Mouse (Mus musculus): ENCODE measurements around the gene Ccdc134. TPM values are rescaled to one million over a fixed set of nuclear protein-coding genes. Genes with fewer than 3 reads are reported as not detected.
A peak's percentile ranks its signal among the peaks of the same experiment; 100 is the strongest.

Ccdc134 gene
- total RNA-seq, 1 experiment: 28.8 TPM

DNA sequence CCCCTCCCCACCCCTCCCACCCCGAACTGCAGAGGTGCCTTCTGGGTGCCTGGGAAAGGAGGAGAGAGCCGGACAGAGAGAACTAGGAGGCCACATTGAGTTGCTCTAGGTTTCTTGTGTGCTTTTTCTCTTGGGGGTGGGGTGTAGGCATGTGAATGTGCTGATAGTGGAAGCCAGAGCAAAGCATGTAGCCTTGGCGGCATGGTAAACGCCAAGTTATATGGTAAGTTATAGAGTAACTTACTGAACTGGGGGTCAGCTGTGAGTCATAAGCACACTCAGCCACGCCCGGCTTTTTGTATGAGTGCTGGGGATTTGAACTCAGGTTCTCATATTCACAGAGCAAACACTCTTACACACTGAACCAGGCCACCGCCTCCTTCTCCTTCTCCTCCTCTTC, 36.8 kb downstream of the Ccdc134 start:
- Histone ChIP-seq H3K4me1 (ENCODE audit: control insufficient read depth in 2 of 2, insufficient read depth in 2 of 2, low read length in 2 of 2, poor library complexity in 1 of 2) (peaks cover 17 to 35% of the 10 kb centered on the region in 2 experiments), H3K27ac (ENCODE audit: insufficient read depth, low read depth, low read length, poor library complexity, severe bottlenecking) (no peak overlapping the region; the same call in 1 of the 2 replicates), H3K4me3 (ENCODE audit: insufficient read depth in 1 of 2, low read depth in 1 of 2, low read length in 2 of 2, poor library complexity in 1 of 2, severe bottlenecking in 1 of 2) (peak overlapping the region in 1 of 2 experiments; percentile 15; a peak in 1 of 4 replicates), H3K36me3 (ENCODE audit: control insufficient read depth, insufficient read depth, low read length, poor library complexity, severe bottlenecking) (peaks cover 7% of the 10 kb centered on the region; the same call in 1 of the 2 replicates), H3K9me3 (ENCODE audit: control insufficient read depth, insufficient read depth, low read depth, low read length) (no peaks in the 10 kb centered on the region), H3K9ac (ENCODE audit: insufficient read depth, low read depth, low read length, poor library complexity, severe bottlenecking) (peak overlapping the region; percentile 2; the same call in 1 of the 2 replicates)
- in situ Hi-C loops (cut with MboI; ENCODE audit: low sequenced_read_pairs in 2 of 2, unreplicated experiment in 2 of 2): no loop called here
- no peak for DNase-seq (ENCODE audit: low read depth, low spot score)
- TF ChIP-seq ZNF384 (IDR thresholded peaks at IDR 0.05; ENCODE audit: low read depth, low read length): no peak
- no peak for TF ChIP-seq CHD2 (IDR thresholded peaks at IDR 0.05; ENCODE audit: low read depth, low read length)
- no peak for TF ChIP-seq MAFK (IDR thresholded peaks at IDR 0.05; ENCODE audit: insufficient read depth, low read depth, low read length)
- no peak for TF ChIP-seq HCFC1 (IDR thresholded peaks at IDR 0.05; ENCODE audit: borderline replicate concordance, insufficient read depth, low read length)
- TF ChIP-seq ZC3H11A (IDR thresholded peaks at IDR 0.05; ENCODE audit: borderline replicate concordance, low read depth, low read length): no peak

DNA sequence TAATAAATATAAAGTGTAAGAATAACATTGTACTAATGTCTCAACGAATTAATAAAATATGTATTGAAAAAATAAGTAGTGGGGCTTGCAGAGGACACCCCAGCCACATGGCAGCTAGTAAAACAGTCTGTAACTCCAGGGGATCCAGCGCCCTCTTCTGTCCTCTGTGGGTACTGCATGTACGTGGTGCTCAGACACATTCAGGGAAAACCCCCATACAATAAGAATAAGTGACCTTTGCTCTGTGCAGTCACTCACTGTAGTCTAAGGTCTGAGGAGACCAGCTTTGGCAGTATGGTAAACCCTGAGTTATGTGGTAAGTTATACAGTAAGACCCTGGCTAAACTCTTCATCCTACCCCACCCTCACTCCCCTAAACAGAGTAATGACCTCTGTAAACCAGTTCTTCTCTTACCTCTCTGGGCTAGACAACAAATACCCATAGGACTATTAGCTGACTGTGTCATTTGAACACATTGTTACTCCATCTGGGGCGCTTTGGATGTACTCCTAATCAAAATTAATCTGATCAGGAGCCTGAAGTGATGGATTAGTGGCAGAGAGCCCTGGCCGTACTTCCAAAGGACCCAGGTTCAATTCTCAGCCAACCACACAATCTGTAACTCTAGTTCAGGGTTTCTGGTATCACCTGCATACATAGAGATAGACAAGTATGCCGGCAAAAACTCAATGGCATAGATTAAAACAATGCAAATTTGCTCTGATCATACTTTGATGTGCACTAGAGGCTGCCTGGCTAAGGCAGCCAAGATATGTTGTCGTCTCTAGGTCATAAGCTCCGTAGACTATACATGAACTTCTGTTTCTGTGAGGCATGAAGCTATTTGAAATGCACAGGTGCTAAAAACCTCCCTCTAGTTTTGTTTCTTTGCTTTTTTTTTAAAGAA, 37.9 kb downstream of the Ccdc134 start:
- H3K27ac ChIP-seq (ENCODE audit: insufficient read depth, low read depth, low read length, poor library complexity, severe bottlenecking): peak overlapping the region; percentile 56; the same call in 1 of the 2 replicates
- peak; percentile 74 for DNase-seq (ENCODE audit: low read depth, low spot score)
- H3K9me3 ChIP-seq (ENCODE audit: control insufficient read depth, insufficient read depth, low read depth, low read length): no peaks in the 10 kb centered on the region
- peaks cover 13% of the 10 kb centered on the region for H3K36me3 ChIP-seq (ENCODE audit: control insufficient read depth, insufficient read depth, low read length, poor library complexity, severe bottlenecking)
- peaks cover 17 to 39% of the 10 kb centered on the region in 2 experiments for H3K4me1 ChIP-seq (ENCODE audit: control insufficient read depth in 2 of 2, insufficient read depth in 2 of 2, low read length in 2 of 2, poor library complexity in 1 of 2)
- no peak for TF ChIP-seq ZNF384 (IDR thresholded peaks at IDR 0.05; ENCODE audit: low read depth, low read length)
- H3K4me3 ChIP-seq (ENCODE audit: insufficient read depth in 1 of 2, low read depth in 1 of 2, low read length in 2 of 2, poor library complexity in 1 of 2, severe bottlenecking in 1 of 2): peak overlapping the region in 1 of 2 experiments; percentile 11; a peak in 1 of 4 replicates
- in situ Hi-C loops (cut with MboI; ENCODE audit: low sequenced_read_pairs in 2 of 2, unreplicated experiment in 2 of 2): no loop called here
- H3K9ac ChIP-seq (ENCODE audit: insufficient read depth, low read depth, low read length, poor library complexity, severe bottlenecking): peak overlapping the region; percentile 23; the same call in 1 of the 2 replicates

DNA sequence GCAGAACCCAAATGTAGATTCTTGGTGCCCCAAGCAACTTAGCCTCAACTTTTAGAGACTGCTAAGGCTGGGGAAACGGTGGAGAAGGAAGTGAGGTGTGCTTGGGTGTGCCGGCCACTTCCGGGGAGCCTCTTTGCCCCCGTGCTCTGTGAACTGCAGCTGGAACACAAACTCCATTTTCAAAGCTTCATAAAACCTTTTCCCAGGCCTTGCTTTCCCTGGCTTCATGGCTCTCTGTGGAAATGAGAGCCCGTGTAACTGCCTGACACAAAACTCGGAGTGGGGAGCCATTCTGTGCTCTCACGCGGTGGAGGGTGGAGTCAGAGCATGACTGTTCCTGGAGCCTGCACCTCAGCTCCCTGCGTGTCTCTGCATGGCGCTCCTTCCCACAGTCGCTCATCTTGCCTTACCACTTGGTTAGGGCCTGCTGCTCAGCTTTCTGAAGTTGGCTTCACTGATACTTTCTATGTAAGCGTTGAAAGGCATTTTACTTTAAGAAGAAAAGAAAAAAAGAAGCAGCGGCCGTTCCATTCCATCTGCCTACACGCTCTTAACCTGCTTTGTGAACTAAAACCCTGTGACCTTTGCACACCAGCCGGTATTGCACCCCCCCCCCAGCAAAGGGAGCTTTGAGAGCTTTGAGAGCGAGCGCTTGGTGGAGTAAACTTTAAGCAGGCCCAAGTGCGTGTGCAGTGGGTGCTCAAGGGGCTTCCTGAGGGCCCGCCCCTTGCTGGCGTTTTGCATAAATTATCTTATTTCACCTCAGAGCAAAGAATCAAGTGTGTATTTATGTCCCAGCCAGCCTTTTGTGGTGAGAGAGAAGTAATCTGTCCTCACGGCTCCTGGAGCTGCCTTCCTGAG, 38.7 kb downstream of the Ccdc134 start:
- Histone ChIP-seq H3K36me3 (ENCODE audit: control insufficient read depth, insufficient read depth, low read length, poor library complexity, severe bottlenecking) (peaks cover 20% of the 10 kb centered on the region), H3K4me3 (ENCODE audit: insufficient read depth in 1 of 2, low read depth in 1 of 2, low read length in 2 of 2, poor library complexity in 1 of 2, severe bottlenecking in 1 of 2) (peak overlapping the region; percentile 32 to 40), H3K9me3 (ENCODE audit: control insufficient read depth, insufficient read depth, low read depth, low read length) (no peaks in the 10 kb centered on the region), H3K9ac (ENCODE audit: insufficient read depth, low read depth, low read length, poor library complexity, severe bottlenecking) (peak overlapping the region; percentile 76; the same call in 1 of the 2 replicates), H3K27ac (ENCODE audit: insufficient read depth, low read depth, low read length, poor library complexity, severe bottlenecking) (peak overlapping the region; percentile 56; the same call in 1 of the 2 replicates), H3K4me1 (ENCODE audit: control insufficient read depth in 2 of 2, insufficient read depth in 2 of 2, low read length in 2 of 2, poor library complexity in 1 of 2) (peaks cover 15 to 40% of the 10 kb centered on the region in 2 experiments)
- in situ Hi-C loops (cut with MboI; ENCODE audit: low sequenced_read_pairs in 2 of 2, unreplicated experiment in 2 of 2): no loop called here
- TF ChIP-seq MAFK (IDR thresholded peaks at IDR 0.05; ENCODE audit: insufficient read depth, low read depth, low read length) (no peak), ZNF384 (IDR thresholded peaks at IDR 0.05; ENCODE audit: low read depth, low read length) (no peak), ZC3H11A (IDR thresholded peaks at IDR 0.05; ENCODE audit: borderline replicate concordance, low read depth, low read length) (no peak), HCFC1 (IDR thresholded peaks at IDR 0.05; ENCODE audit: borderline replicate concordance, insufficient read depth, low read length) (no peak), CHD2 (IDR thresholded peaks at IDR 0.05; ENCODE audit: low read depth, low read length) (no peak)
- DNase-seq (ENCODE audit: low read depth, low spot score): no peak

Data from ES-E14 (cell line).